Mouse (Mus musculus) lung, postnatal 0 days (tissue): ENCODE measurements around the gene Slc4a10. TPM values are rescaled to one million over a fixed set of nuclear protein-coding genes. Genes with fewer than 3 reads are reported as not detected.

ENCODE experiments used
- ATAC-seq: fragments of 200-750 bp; cut with Nextera tagmentation; 2 replicates; pipeline ENCODE4 v1.8.0; 2017; ENCODE audit warnings: moderate library complexity
- DNase-seq: peaks from one replicate; pipeline ENCODE4 v3.0.0-alpha.2; 2016; ENCODE audit warnings: low spot score
- H3K27ac ChIP-seq: fragments of 300-500 bp; sonication (generic); 2 replicates; pipeline ENCODE4 v1.5.1; 2014; ENCODE audit warnings: antibody characterized with exemption, mild to moderate bottlenecking, low read length, mixed read lengths
- H3K27me3 ChIP-seq: fragments of 300-500 bp; sonication (generic); replicated peaks from 2 replicates; pipeline ENCODE4 v1.6.1; 2014; ENCODE audit warnings: low read length, mixed read lengths; ENCODE audit not compliant: insufficient read depth
- H3K36me3 ChIP-seq: fragments of 300-500 bp; sonication (generic); 2 replicates; pipeline ENCODE4 v1.6.1; 2014; ENCODE audit warnings: low read length, mixed read lengths; ENCODE audit not compliant: insufficient read depth
- H3K4me1 ChIP-seq: fragments of 300-500 bp; sonication (generic); 2 replicates; pipeline ENCODE4 v1.6.1; 2014; ENCODE audit warnings: antibody characterized with exemption, low read depth, low read length, mixed read lengths; ENCODE audit not compliant: insufficient read depth
- H3K4me2 ChIP-seq: fragments of 300-500 bp; sonication (generic); replicated peaks from 2 replicates; pipeline ENCODE4 v1.6.1; 2014; ENCODE audit warnings: low read depth, mild to moderate bottlenecking, low read length, moderate library complexity, mixed read lengths
- H3K4me3 ChIP-seq: fragments of 300-500 bp; sonication (generic); 2 replicates; pipeline ENCODE4 v1.5.1; 2014; ENCODE audit warnings: low read depth, low read length
- H3K9ac ChIP-seq: fragments of 300-500 bp; sonication (generic); replicated peaks from 2 replicates; pipeline ENCODE4 v1.6.1; 2014; ENCODE audit warnings: low read depth, mild to moderate bottlenecking
- H3K9me3 ChIP-seq: fragments of 300-500 bp; sonication (generic); 2 replicates; pipeline ENCODE4 v1.6.1; 2016; ENCODE audit warnings: low read length, mixed read lengths
- CTCF ChIP-seq: IDR thresholded peaks from 2 replicates; pipeline ENCODE4 v1.5.1; 2016; ENCODE audit warnings: antibody characterized with exemption, mild to moderate bottlenecking
- EP300 ChIP-seq: IDR thresholded peaks from 2 replicates; pipeline ENCODE4 v1.6.1; 2016; ENCODE audit warnings: antibody characterized with exemption, mild to moderate bottlenecking, control low read depth
- WGBS: fragments of 180-500 bp; shearing (Covaris S2); extraction: QIAGEN DNeasy Blood & Tissue Kit; methylation state at CpG from one replicate; pipeline ENCODE4 v1.1.7; 2014; 5-methylcytosine and 5-hydroxymethylcytosine counted together
- polyA plus RNA-seq: library from polyadenylated mRNA; unstranded; fragments of >200 nt; fragmentation: Nextera tagmentation; extraction: Ambion mirVana; gene quantifications from 2 replicates; pipeline ENCODE4 v1.2.1, GENCODE M21; 2015

The Slc4a10 gene
- polyA plus RNA-seq, 1 experiment from 2014 or later, result 0.17 TPM

- DNase-seq, result no peak
- Histone ChIP-seq H3K9ac (no peak overlapping the region), H3K4me1 (no peaks in the 10 kb centered on the region), H3K4me3 (no peak overlapping the region), H3K36me3 (no peaks in the 10 kb centered on the region), H3K9me3 (no peaks in the 10 kb centered on the region), H3K27me3 (no peaks in the 10 kb centered on the region), H3K27ac (no peak overlapping the region), H3K4me2 (no peak overlapping the region)
- TF ChIP-seq CTCF (no peak), EP300 (no peak)
- ATAC-seq, result no peak
Measured at GRCm38 (mm10) chr2:62076512-62076911, 30.2 kb downstream of the Slc4a10 start.

- H3K4me3 ChIP-seq, result no peak overlapping the region
- H3K4me2 ChIP-seq, result no peak overlapping the region
- DNase-seq, result no peak
- no peak for ATAC-seq
- H3K9me3 ChIP-seq, result no peaks in the 10 kb centered on the region
- H3K27ac ChIP-seq, result no peak overlapping the region
- no peak for TF ChIP-seq CTCF
- no peaks in the 10 kb centered on the region for H3K4me1 ChIP-seq
- no peaks in the 10 kb centered on the region for H3K36me3 ChIP-seq
- no peaks in the 10 kb centered on the region for H3K27me3 ChIP-seq
- 31% methylated on average over 3 of the region's 3 CpGs for WGBS
- no peak overlapping the region for H3K9ac ChIP-seq
Measured at GRCm38 (mm10) chr2:62087566-62087965, 41.3 kb downstream of the Slc4a10 start.

- Histone ChIP-seq H3K9ac (no peak overlapping the region), H3K27ac (no peak overlapping the region), H3K36me3 (no peaks in the 10 kb centered on the region), H3K4me3 (no peak overlapping the region), H3K27me3 (no peaks in the 10 kb centered on the region), H3K9me3 (no peaks in the 10 kb centered on the region), H3K4me1 (no peaks in the 10 kb centered on the region), H3K4me2 (no peak overlapping the region)
- no peak for DNase-seq
- no peak for ATAC-seq
- TF ChIP-seq EP300 (no peak), CTCF (no peak)
- WGBS, result 79% methylated on average over 8 of the region's 8 CpGs
Measured at GRCm38 (mm10) chr2:62088715-62089114, 42.5 kb downstream of the Slc4a10 start.

- H3K9ac ChIP-seq, result no peak overlapping the region
- H3K4me1 ChIP-seq, result no peaks in the 10 kb centered on the region
- no peak overlapping the region for H3K27ac ChIP-seq
- no peaks in the 10 kb centered on the region for H3K9me3 ChIP-seq
- TF ChIP-seq EP300 (no peak), CTCF (no peak)
- no peaks in the 10 kb centered on the region for H3K36me3 ChIP-seq
- 87% methylated on average over 9 of the region's 9 CpGs for WGBS
- DNase-seq (no peak), ATAC-seq (no peak)
- H3K27me3 ChIP-seq, result no peaks in the 10 kb centered on the region
- no peak overlapping the region for H3K4me3 ChIP-seq
- no peak overlapping the region for H3K4me2 ChIP-seq
Measured at GRCm38 (mm10) chr2:62089208-62089607, 42.9 kb downstream of the Slc4a10 start.

GRCm38 (mm10) chr2:62100526-62100925 is 54.3 kb downstream of the Slc4a10 start:
- TF ChIP-seq EP300 (no peak), CTCF (no peak)
- no peak overlapping the region for H3K9ac ChIP-seq
- H3K4me3 ChIP-seq, result no peak overlapping the region
- H3K4me2 ChIP-seq, result no peak overlapping the region
- DNase-seq (no peak), ATAC-seq (no peak)
- no peak overlapping the region for H3K27ac ChIP-seq
- H3K9me3 ChIP-seq, result no peaks in the 10 kb centered on the region
- no peaks in the 10 kb centered on the region for H3K4me1 ChIP-seq
- H3K36me3 ChIP-seq, result no peaks in the 10 kb centered on the region
- WGBS, result 81% methylated on average over 1 of the region's 1 CpGs
- no peaks in the 10 kb centered on the region for H3K27me3 ChIP-seq

GRCm38 (mm10) chr2:62115346-62115745 is 69.1 kb downstream of the Slc4a10 start:
- H3K9me3 ChIP-seq, result no peaks in the 10 kb centered on the region
- no peaks in the 10 kb centered on the region for H3K27me3 ChIP-seq
- ATAC-seq (no peak), DNase-seq (no peak)
- TF ChIP-seq CTCF, result no peak
- no peak for TF ChIP-seq EP300
- 77% methylated on average over 4 of the region's 4 CpGs for WGBS
- no peak overlapping the region for H3K27ac ChIP-seq
- H3K4me3 ChIP-seq, result no peak overlapping the region
- H3K9ac ChIP-seq, result no peak overlapping the region
- H3K4me1 ChIP-seq, result no peaks in the 10 kb centered on the region
- no peaks in the 10 kb centered on the region for H3K36me3 ChIP-seq
- H3K4me2 ChIP-seq, result no peak overlapping the region

- TF ChIP-seq CTCF (no peak), EP300 (no peak)
- no peak overlapping the region for H3K4me2 ChIP-seq
- WGBS, result 84% methylated on average over 2 of the region's 2 CpGs
Measured at GRCm38 (mm10) chr2:62129975-62130374, 83.7 kb downstream of the Slc4a10 start.

More at GRCm38 (mm10) chr2:62129975-62130374, 83.7 kb downstream of the Slc4a10 start:
- Histone ChIP-seq H3K4me1 (no peaks in the 10 kb centered on the region), H3K27me3 (no peaks in the 10 kb centered on the region), H3K27ac (no peak overlapping the region), H3K9me3 (no peaks in the 10 kb centered on the region), H3K36me3 (no peaks in the 10 kb centered on the region), H3K9ac (no peak overlapping the region), H3K4me3 (no peak overlapping the region)
- ATAC-seq, result no peak
- no peak for DNase-seq
